ENCODE assay signal across 10 mouse cellular contexts in the genomic region with DNA sequence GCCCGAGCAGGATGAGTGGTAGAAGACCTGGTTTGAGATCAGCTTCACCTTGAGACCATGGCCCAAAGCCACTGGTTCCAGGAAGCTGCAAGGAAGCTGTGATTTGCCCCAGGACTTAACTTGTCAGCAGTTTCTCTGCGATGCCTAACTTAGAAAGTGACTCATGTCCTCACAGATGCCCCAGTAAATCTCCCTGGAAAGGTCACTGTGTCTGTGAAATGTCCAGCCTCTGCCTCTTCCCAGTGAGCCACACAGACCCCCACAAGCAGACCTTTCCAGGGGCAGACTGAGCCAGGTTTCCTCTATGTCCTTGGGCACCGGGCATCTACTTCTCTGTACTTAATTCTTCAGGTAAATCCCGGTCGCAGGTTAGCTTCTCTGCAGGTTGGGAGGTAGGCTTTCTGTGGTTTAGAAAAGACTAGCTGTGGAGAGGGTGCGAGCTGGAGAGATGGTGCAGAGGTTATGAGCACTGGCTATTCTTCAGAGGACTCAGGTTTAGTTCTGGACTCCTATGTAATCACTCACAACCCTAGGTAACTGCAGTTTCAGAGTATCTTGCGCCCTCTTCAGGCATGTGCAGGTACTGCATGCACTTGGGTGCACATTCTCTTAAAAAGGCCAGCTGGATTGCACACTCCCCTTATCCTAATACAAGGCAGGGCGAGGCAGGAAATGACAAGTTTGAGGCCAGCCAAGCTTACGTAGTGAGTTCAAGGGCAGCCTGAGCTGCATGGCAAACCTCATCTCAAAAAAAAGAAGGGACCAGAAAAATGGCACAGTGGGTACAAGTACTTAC. TPM values are rescaled to one million over a fixed set of nuclear protein-coding genes. Genes with fewer than 3 reads are reported as not detected.
DNase-seq lines count a peak whose midpoint lies in the region; ATAC-seq and TF ChIP-seq lines count a peak whose summit lies in the region.
"Had no signal": no experiment of that assay in that cellular context is flagged by ENCODE, and none has a peak within 500 bp of the region (broad histone marks: within the 10 kb centered on the region; RNA-seq: fewer than 3 reads in every experiment).

No protein-coding gene starts in this region.

- H3K4me1 ChIP-seq in liver, embryonic 14.5 days (replicated peaks; ENCODE audit: control insufficient read depth in 2 of 2, insufficient read depth in 2 of 2, low read length in 1 of 2), result no peaks in the 10 kb centered on the region
- no peaks in the 10 kb centered on the region for H3K4me1 ChIP-seq in liver, embryonic 12.5 days
- no peaks in the 10 kb centered on the region for H3K4me1 ChIP-seq in G1E (ENCODE audit: insufficient read depth, low read depth, low read length)

- no peaks in the 10 kb centered on the region for H3K36me3 ChIP-seq in liver, embryonic 14.5 days (replicated peaks; ENCODE audit: control insufficient read depth, insufficient read depth, low read depth)
- 0 out of 2 replicates have a peak, but pooled peaks cover 4% of the 10 kb centered on the region for H3K36me3 ChIP-seq in liver, embryonic 12.5 days
- no peaks in the 10 kb centered on the region for H3K36me3 ChIP-seq in G1E (replicated peaks)

- TF ChIP-seq EP300 in liver, embryonic 14.5 days (IDR thresholded peaks at IDR 0.05; ENCODE audit: low read depth), result no peak

- H3K9ac ChIP-seq in liver, embryonic 14.5 days (replicated peaks), result no peak overlapping the region
- no peak overlapping the region for H3K9ac ChIP-seq in liver, embryonic 12.5 days

- DNase-seq in liver, embryonic 14.5 days (ENCODE audit: low read depth in 3 of 3, low spot score in 3 of 3), result no peak
- no peak for DNase-seq in G1E (ENCODE audit: low spot score)
- peak; percentile 46 to 47 for DNase-seq in adrenal gland, postnatal 36 days
- no peak for DNase-seq in cerebellum, adult 9-10 months
- no peak for DNase-seq in frontal cortex, postnatal 36 days (ENCODE audit: low spot score in 2 of 2)
- DNase-seq: kidney, postnatal 10 days; thymus, adult 18-20 months had no signal

- ATAC-seq in liver, embryonic 14.5 days (ENCODE audit: insufficient read depth), result no peak
- ATAC-seq in liver, embryonic 12.5 days, result no peak
- ATAC-seq in G1E (ENCODE audit: extremely low read depth, insufficient number of reproducible peaks, low FRiP score, poor library complexity, severe bottlenecking), result no peak
- ATAC-seq in megakaryocyte progenitor cell, adult 5-6 weeks (replicated peaks; ENCODE audit: poor library complexity), result peak; percentile 46; the same call in 1 of the 2 replicates

- H3K4me3 ChIP-seq in liver, embryonic 14.5 days (ENCODE audit: insufficient read depth in 1 of 2, low read depth in 2 of 2, low read length in 2 of 2), result no peak overlapping the region
- no peak overlapping the region for H3K4me3 ChIP-seq in liver, embryonic 12.5 days
- no peak overlapping the region for H3K4me3 ChIP-seq in G1E (ENCODE audit: low read depth, low read length)

- H3K4me2 ChIP-seq in liver, embryonic 14.5 days (ENCODE audit: low read depth), result no peak overlapping the region
- H3K4me2 ChIP-seq in liver, embryonic 12.5 days, result no peak overlapping the region

- WGBS in liver, embryonic 14.5 days (ENCODE audit: insufficient replicate concordance), result 62% methylated on average over 9 of the region's 9 CpGs
- 70% methylated on average over 9 of the region's 9 CpGs for WGBS in liver, embryonic 12.5 days (ENCODE audit: insufficient replicate concordance)

- peak; percentile 68 for TF ChIP-seq CTCF in liver, embryonic 14.5 days (IDR thresholded peaks at IDR 0.05; ENCODE audit: low read depth)
- peak; percentile 42 for TF ChIP-seq CTCF in G1E (IDR thresholded peaks at IDR 0.05; ENCODE audit: low read depth, low read length)

- H3K27me3 ChIP-seq in liver, embryonic 14.5 days (ENCODE audit: control insufficient read depth, insufficient read depth, low read length), result no peaks in the 10 kb centered on the region
- no peaks in the 10 kb centered on the region for H3K27me3 ChIP-seq in liver, embryonic 12.5 days (replicated peaks)
- no peaks in the 10 kb centered on the region for H3K27me3 ChIP-seq in G1E (ENCODE audit: insufficient read depth, low read length)

- H3K9me3 ChIP-seq in liver, embryonic 14.5 days (ENCODE audit: control insufficient read depth, low read length), result no peaks in the 10 kb centered on the region
- H3K9me3 ChIP-seq in liver, embryonic 12.5 days (replicated peaks), result no peaks in the 10 kb centered on the region
- H3K9me3 ChIP-seq in G1E (replicated peaks), result no peaks in the 10 kb centered on the region

- H3K27ac ChIP-seq in liver, embryonic 14.5 days, result no peak overlapping the region
- H3K27ac ChIP-seq in liver, embryonic 12.5 days, result no peak overlapping the region

RNA-seq across cellular contexts. Expression of a gene that starts 16.7 kb away (rescaled TPM):
- 1.4 TPM in 2 replicates for polyA plus RNA-seq in liver, embryonic 14.5 days (2012; rRNA removed)
- 0.60 and 0.62 TPM in 2 replicates for polyA plus RNA-seq in liver, embryonic 14.5 days (2014; fragmentation: Nextera tagmentation; extraction: Ambion mirVana)
- polyA plus RNA-seq in liver, embryonic 12.5 days (2016; fragmentation: Nextera tagmentation; extraction: Ambion mirVana), result 6.8 and 6.9 TPM in 2 replicates
- total RNA-seq in G1E (2014; fragmentation: Nextera tagmentation), result not detected in 2 replicates
- 0.05 TPM in 1 of 2 replicates, not detected in the other for total RNA-seq in G1E (2017)
- not detected in 2 replicates for polyA plus RNA-seq in G1E (2012)
- total RNA-seq in adrenal gland, postnatal 36 days (2021), result under 1 TPM; 0.23 to 0.86 TPM
- total RNA-seq in megakaryocyte progenitor cell, adult 5-6 weeks (2015), result not detected in 2 replicates
- total RNA-seq in megakaryocyte progenitor cell, adult 5-6 weeks (2017), result not detected in 2 replicates

RNA-seq across cellular contexts. Expression of a gene that starts 27.1 kb away (rescaled TPM):
- not detected in 2 replicates for polyA plus RNA-seq in liver, embryonic 14.5 days (2012; rRNA removed)
- polyA plus RNA-seq in liver, embryonic 14.5 days (2014; fragmentation: Nextera tagmentation; extraction: Ambion mirVana), result not detected in 2 replicates
- polyA plus RNA-seq in liver, embryonic 12.5 days (2016; fragmentation: Nextera tagmentation; extraction: Ambion mirVana), result not detected in 2 replicates
- not detected in 2 replicates for total RNA-seq in G1E (2014; fragmentation: Nextera tagmentation)
- total RNA-seq in G1E (2017), result not detected in 2 replicates
- polyA plus RNA-seq in G1E (2012), result not detected in 2 replicates
- total RNA-seq in adrenal gland, postnatal 36 days (2021), result not detected
- not detected in 2 replicates for total RNA-seq in megakaryocyte progenitor cell, adult 5-6 weeks (2015)
- not detected in 2 replicates for total RNA-seq in megakaryocyte progenitor cell, adult 5-6 weeks (2017)
- polyA plus RNA-seq: neural tube, embryonic 14.5 days had no signal

RNA-seq across cellular contexts. Expression of a gene that starts 45.8 kb away (rescaled TPM):
- polyA plus RNA-seq in liver, embryonic 14.5 days (2012; rRNA removed), result 61.5 and 76.5 TPM in 2 replicates
- 8.8 and 12.3 TPM in 2 replicates for polyA plus RNA-seq in liver, embryonic 14.5 days (2014; fragmentation: Nextera tagmentation; extraction: Ambion mirVana)
- 4.0 and 7.1 TPM in 2 replicates for polyA plus RNA-seq in liver, embryonic 12.5 days (2016; fragmentation: Nextera tagmentation; extraction: Ambion mirVana)
- total RNA-seq in G1E (2014; fragmentation: Nextera tagmentation), result 18.1 and 19.3 TPM in 2 replicates
- total RNA-seq in G1E (2017), result 169 and 296 TPM in 2 replicates
- polyA plus RNA-seq in G1E (2012), result 20.2 and 30.8 TPM in 2 replicates
- 100 to 1,000 TPM; 132 to 140 TPM for total RNA-seq in adrenal gland, postnatal 36 days (2021)
- 111 and 130 TPM in 2 replicates for total RNA-seq in megakaryocyte progenitor cell, adult 5-6 weeks (2015)
- total RNA-seq in megakaryocyte progenitor cell, adult 5-6 weeks (2017), result 8.4 and 9.5 TPM in 2 replicates

Comparison
In these comparisons a context has a peak if more than half of its experiments do, and no peak if none do; other contexts are left out.
1. DNase-seq: peak in adrenal gland, postnatal 36 days (2 of 2); none in liver, embryonic 14.5 days (0 of 3), G1E (single experiment), cerebellum, adult 9-10 months (single experiment) and frontal cortex, postnatal 36 days (0 of 2).